Mouse (Mus musculus): ENCODE data around the gene Git1.

DNA sequence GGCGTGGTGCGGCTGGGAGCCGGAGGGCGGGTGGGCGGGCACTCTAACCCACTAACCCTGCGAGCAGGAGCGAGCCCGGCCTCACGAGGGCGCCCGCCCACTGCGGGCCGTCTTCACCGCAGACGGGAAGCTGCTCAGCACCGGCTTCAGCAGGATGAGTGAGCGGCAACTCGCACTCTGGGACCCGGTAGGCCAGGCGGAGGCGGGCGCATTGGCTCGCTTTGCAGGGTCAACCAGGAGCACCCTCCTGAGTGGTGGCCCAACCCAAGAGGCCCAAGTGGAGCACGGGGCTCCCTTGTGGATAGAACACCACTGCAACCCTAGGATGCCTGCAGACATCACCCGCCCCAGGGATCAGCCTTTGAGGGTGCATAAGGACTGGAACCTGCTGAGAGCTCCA lies 26.2 kb upstream of the Git1 start:
- TF ChIP-seq CTCF (IDR thresholded peaks at IDR 0.05; ENCODE audit: control insufficient read depth, insufficient read depth, insufficient read length) = no peak
- TF ChIP-seq FOSL1 (IDR thresholded peaks at IDR 0.05; ENCODE audit: insufficient read depth, low read length, poor library complexity, severe bottlenecking) = no peak
- TF ChIP-seq MYOG (IDR thresholded peaks at IDR 0.05; ENCODE audit: control insufficient read depth, extremely low read depth, insufficient read length) = no peak
